Mouse (Mus musculus): Measurements from ENCODE around the gene Trio.

- no peak for TF ChIP-seq EP300 (optimal IDR thresholded peaks at IDR 0.05)
- TF ChIP-seq CTCF (IDR thresholded peaks at IDR 0.05; ENCODE audit: low read depth): no peak
Measured at GRCm38 (mm10) chr15:27883881-27884280, 141.8 kb downstream of the Trio start.

Data from stomach, postnatal 0 days (tissue).